Mouse (Mus musculus) kidney, embryonic 15.5 days (tissue): ENCODE measurements at regions not wholly inside any gene's neighbourhood (a gene's known extent, or its start where the extent isn't known, plus 50 kb on each side); places are given as distances from the start of the nearest gene placed in this dataset.

Experiments
- ATAC-seq: fragments of 200-750 bp; cut with Nextera tagmentation; replicated peaks from 2 replicates; pipeline ENCODE4 v1.8.0; 2017; ENCODE audit warnings: moderate TSS enrichment; ENCODE audit not compliant: low FRiP score
- H3K27ac ChIP-seq: fragments of 300-500 bp; sonication (generic); 2 replicates; pipeline ENCODE4 v1.5.1; 2015; ENCODE audit warnings: mild to moderate bottlenecking, inconsistent platforms
- H3K27me3 ChIP-seq: fragments of 300-500 bp; sonication (generic); 2 replicates; pipeline ENCODE4 v1.6.1; 2015; ENCODE audit warnings: inconsistent platforms
- H3K36me3 ChIP-seq: fragments of 300-500 bp; sonication (generic); 2 replicates; pipeline ENCODE4 v1.6.1; 2015; ENCODE audit warnings: inconsistent platforms
- H3K4me1 ChIP-seq: fragments of 300-500 bp; sonication (generic); 2 replicates; pipeline ENCODE4 v1.6.1; 2015; ENCODE audit warnings: inconsistent platforms
- H3K4me2 ChIP-seq: fragments of 300-500 bp; sonication (generic); 2 replicates; pipeline ENCODE4 v1.6.1; 2015; ENCODE audit warnings: moderate library complexity, mild to moderate bottlenecking, inconsistent platforms
- H3K4me3 ChIP-seq: fragments of 300-500 bp; sonication (generic); replicated peaks from 2 replicates; pipeline ENCODE4 v1.5.1; 2015; ENCODE audit warnings: mild to moderate bottlenecking, inconsistent platforms
- H3K9ac ChIP-seq: fragments of 300-500 bp; sonication (generic); 2 replicates; pipeline ENCODE4 v1.6.1; 2015; ENCODE audit warnings: mild to moderate bottlenecking, inconsistent platforms
- H3K9me3 ChIP-seq: fragments of 300-500 bp; sonication (generic); replicated peaks from 2 replicates; pipeline ENCODE4 v1.6.1; 2016; ENCODE audit warnings: inconsistent platforms
- WGBS: fragments of 180-500 bp; shearing (Covaris S2); methylation state at CpG from one replicate; pipeline ENCODE4 v1.1.7; 2015; ENCODE audit warnings: mixed read lengths; 5-methylcytosine and 5-hydroxymethylcytosine counted together

DNA sequence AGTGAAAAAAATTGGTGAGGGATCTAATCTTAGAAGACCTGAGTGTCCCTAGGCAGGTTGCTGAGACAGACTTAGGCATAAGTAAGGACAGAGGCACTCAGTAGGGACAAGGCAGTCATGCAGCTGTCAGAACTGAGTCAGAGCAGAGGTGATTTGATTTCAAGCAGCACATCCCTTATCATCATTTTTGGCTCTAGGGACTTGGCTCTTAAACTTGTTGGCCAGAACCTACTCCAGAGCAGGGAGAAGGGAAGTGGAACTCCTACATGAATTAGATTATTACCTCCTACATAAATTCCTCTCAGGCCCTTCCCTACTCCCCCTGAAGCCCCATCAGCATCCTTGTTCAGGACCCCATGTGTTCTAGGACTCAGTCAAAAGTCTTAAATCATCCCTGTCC, 63.9 kb upstream of the Slc7a14 start:
- Histone ChIP-seq H3K4me2 (no peak overlapping the region), H3K9ac (no peak overlapping the region), H3K9me3 (no peaks in the 10 kb centered on the region), H3K36me3 (no peaks in the 10 kb centered on the region), H3K4me3 (no peak overlapping the region), H3K27me3 (no peaks in the 10 kb centered on the region), H3K4me1 (no peaks in the 10 kb centered on the region), H3K27ac (no peak overlapping the region)
- ATAC-seq = no peak

DNA sequence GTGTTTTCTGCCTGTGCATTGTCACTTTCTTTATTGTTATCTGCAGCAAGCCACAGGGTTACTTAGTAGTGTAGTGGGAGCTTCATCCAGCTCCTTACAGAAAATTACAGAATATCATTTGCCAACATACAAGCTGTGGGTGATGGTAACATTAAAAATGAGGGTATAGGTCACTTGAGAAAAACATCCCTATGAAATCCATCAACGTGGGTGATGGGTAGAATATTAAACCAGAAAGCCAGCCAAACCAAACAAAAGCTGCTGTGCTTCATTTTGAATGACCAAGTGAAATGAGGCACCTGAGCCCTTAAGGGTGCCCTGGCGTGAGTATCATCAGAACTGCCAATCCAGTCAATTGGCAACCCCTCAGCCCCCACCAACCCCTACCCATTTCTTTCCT, 58.1 kb upstream of the Slc7a14 start:
- H3K4me2 ChIP-seq = no peak overlapping the region
- 51% methylated on average over 2 of the region's 2 CpGs for WGBS

More for the DNA sequence above, 58.1 kb upstream of the Slc7a14 start:
- H3K9me3 ChIP-seq = no peaks in the 10 kb centered on the region
- no peaks in the 10 kb centered on the region for H3K36me3 ChIP-seq
- H3K27ac ChIP-seq = no peak overlapping the region
- no peak for ATAC-seq
- H3K4me1 ChIP-seq = no peaks in the 10 kb centered on the region
- no peak overlapping the region for H3K4me3 ChIP-seq
- no peaks in the 10 kb centered on the region for H3K27me3 ChIP-seq
- H3K9ac ChIP-seq = no peak overlapping the region
